Mouse (Mus musculus) small intestine, adult 2 months (tissue): ENCODE data around the gene Myt1l.

Source experiments
- CTCF ChIP-seq: fragments of 200-500 bp; IDR thresholded peaks from 2 replicates; pipeline ENCODE4 v1.5.1; 2012; ENCODE audit warnings: low read depth, mild to moderate bottlenecking, control low read depth, inconsistent platforms, low read length, moderate library complexity, mixed read lengths; ENCODE audit not compliant: insufficient replicate concordance, insufficient read length; ENCODE audit errors: extremely low read depth
- POLR2A ChIP-seq: fragments of 200-500 bp; IDR thresholded peaks from 2 replicates; pipeline ENCODE4 v1.6.1; 2012; ENCODE audit warnings: low read depth, mild to moderate bottlenecking, control low read depth, inconsistent platforms, low read length, moderate library complexity

DNA sequence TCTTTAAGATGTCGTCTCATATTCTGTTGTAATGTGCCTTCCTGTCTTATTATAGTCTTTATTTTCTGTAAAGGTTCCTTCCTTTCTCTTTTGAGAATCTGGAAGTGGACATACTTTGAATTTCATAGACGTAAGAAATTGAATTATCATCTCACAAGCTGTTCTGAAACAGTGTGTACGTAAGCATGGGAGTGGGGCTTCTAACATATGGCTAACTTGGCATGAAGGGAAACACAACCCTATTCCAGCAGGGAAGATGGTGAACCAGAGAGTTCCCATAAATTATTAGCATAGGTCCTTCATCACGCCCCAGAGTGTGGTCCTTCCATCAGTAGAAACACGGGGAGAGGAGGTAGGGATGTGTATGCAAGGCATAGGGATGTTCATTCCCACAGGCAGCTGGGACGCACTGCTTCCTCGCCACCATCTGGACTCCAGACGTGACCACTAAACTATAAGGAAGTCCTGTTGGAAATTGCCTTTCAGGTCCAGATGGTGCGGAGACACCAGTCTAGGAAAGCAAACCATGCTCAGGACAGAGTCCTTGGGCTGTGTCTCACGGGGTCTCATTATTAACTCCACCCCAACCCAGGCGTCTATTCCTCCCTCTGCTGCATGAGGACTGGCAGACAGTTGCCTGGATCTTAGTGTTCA lies 111.5 kb downstream of the Myt1l start:
- TF ChIP-seq CTCF (no peak), POLR2A (no peak)
